Mouse (Mus musculus): ENCODE measurements around the gene Btbd9. TPM values are rescaled to one million over a fixed set of nuclear protein-coding genes. Genes with fewer than 3 reads are reported as not detected.

The Btbd9 gene
- total RNA-seq (2023), result 10 to 100 TPM; 58.4 to 61.3 TPM

GRCm38 (mm10) chr17:30575941-30576773, at the start of gene Btbd9:
Gene Btbd9, minus strand, starts transcription at chr17:30576488.

GRCm38 (mm10) chr17:30624132-30624531, 47.8 kb upstream of the Btbd9 start, which contains the start of gene Dnah8:
Gene Dnah8, plus strand, starts transcription at chr17:30624354.

Other genes starting within 250 kb of the Btbd9 start
- gene Dnah8, start 47.9 kb upstream of the Btbd9 start, total RNA-seq (2023), result 1 to 10 TPM; 1.5 to 2.0 TPM
- gene Glo1, start 50.4 kb upstream of the Btbd9 start, total RNA-seq (2023), result 10 to 100 TPM; 39.9 to 45.5 TPM